Mouse (Mus musculus) embryonic stem cell, embryonic (primary cell): Measurements from ENCODE around the gene Fads3.

Experiments used
- CTCF ChIA-PET, 4 experiments: fragments of 300-600 bp in 2 of 4; fragments of 350-600 bp in 2 of 4; sonication (Branson Sonifier 250); formaldehyde crosslinking; loops; one replicate each; lab custom pipeline; 2022; ENCODE audit warnings: inconsistent platforms in 2 of 4; lab: Charles Lee
- POLR2A ChIA-PET, 4 experiments: fragments of 300-600 bp in 2 of 4; fragments of 350-600 bp in 2 of 4; sonication (Branson Sonifier 250); formaldehyde crosslinking; loops; one replicate each; lab custom pipeline; 2022; ENCODE audit warnings: antibody characterized with exemption in 4 of 4, inconsistent platforms in 1 of 4; lab: Charles Lee

Gene Fads3

GRCm38 (mm10) chr19:10037534-10037933, 3.8 kb upstream of the Fads3 start:
- CTCF ChIA-PET = interaction anchor here in 1 of 4 experiments (0.7 to 6.1 kb wide), 2 partner anchors 46 to 162 kb away, joined by 3 to 49 read pairs; no protein-coding TSS in a partner anchor
- POLR2A ChIA-PET = interaction anchor here in 2 of 4 experiments (0.5 to 1.4 kb wide), 4 partner anchors 9 to 160 kb away, joined by 3 to 4 read pairs (median 4); no protein-coding TSS in a partner anchor

DNA sequence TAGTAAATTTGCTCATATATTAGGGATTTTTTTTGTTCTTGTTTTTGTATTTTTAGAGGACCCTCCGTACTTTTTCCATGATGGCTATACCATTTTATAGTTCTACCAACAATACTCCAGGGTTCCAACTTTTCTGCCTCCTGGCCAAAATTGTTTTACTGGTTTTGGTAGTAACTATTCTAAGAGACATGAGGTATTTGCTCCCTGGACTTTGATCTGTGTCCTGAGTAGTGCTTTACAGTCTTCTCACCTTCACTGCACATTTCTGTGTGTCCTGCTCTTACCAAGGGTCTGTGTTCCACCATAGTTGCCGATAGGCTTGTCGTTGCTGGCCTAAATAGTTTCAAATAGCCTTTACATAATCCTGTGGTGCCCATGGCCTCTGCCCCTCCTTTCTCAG, 3.0 kb upstream of the Fads3 start:
- ChIA-PET CTCF (interaction anchor here (0.6 to 1.8 kb wide), 15 partner anchors 16 to 220 kb away, joined by 3 to 9 read pairs (median 4); partner anchors contain the start of gene Fads2 (in 1 of the 4)), POLR2A (interaction anchor here in 3 of 4 experiments (0.6 to 1.8 kb wide), 11 partner anchors 8 to 160 kb away, joined by 3 to 9 read pairs (median 3); no protein-coding TSS in a partner anchor)

DNA sequence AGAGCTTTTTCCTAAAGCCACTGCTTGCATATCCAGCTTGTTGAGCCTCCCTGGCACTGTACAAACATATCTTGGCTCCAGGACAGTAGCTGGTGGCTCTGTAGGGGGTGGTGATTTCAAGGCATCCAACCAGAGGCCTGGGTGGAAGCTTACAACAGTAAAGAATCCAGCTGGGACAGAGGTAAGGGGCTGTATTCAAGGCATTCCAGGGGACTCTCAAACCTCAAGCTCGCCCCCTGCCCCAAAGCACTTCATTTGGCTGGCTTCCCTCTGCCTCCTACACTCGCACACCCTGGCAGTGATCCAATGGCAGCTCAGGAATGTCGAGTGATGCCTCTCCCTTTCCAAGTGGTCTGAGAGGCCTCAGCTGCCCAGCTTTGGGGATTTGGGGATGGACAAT, 2.5 kb upstream of the Fads3 start:
- ChIA-PET POLR2A (interaction anchor here (0.6 to 1.8 kb wide), 12 partner anchors 9 to 934 kb away, joined by 3 to 9 read pairs (median 4); no protein-coding TSS in a partner anchor), CTCF (interaction anchor here (0.5 to 1.8 kb wide), 23 partner anchors 16 to 1023 kb away, joined by 3 to 9 read pairs (median 5); partner anchors contain the start of gene Fads2 (in 1 of the 4))

DNA sequence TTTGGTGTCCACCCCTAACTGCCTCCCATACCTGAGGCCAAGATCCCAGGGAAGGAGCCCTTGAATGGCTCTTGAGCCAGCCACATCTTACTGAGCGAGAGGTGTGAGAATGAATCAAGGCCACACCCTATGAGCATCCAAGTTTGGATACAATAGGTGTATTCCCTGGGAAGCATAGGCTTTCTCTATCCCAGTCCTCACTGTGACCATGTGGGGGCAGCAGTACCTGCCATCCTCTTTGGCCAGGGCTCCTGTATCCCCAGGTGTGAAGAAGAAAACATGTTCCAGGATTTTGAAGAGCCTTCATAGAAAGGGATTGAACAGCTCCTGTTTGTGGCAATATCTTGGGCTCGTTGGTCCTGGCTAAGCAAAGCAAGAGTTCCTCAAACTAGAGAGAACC, 1.8 kb upstream of the Fads3 start:
- CTCF ChIA-PET = interaction anchor here in 3 of 4 experiments (0.5 to 1.8 kb wide), 10 partner anchors 17 to 204 kb away, joined by 3 to 7 read pairs (median 4); no protein-coding TSS in a partner anchor

DNA sequence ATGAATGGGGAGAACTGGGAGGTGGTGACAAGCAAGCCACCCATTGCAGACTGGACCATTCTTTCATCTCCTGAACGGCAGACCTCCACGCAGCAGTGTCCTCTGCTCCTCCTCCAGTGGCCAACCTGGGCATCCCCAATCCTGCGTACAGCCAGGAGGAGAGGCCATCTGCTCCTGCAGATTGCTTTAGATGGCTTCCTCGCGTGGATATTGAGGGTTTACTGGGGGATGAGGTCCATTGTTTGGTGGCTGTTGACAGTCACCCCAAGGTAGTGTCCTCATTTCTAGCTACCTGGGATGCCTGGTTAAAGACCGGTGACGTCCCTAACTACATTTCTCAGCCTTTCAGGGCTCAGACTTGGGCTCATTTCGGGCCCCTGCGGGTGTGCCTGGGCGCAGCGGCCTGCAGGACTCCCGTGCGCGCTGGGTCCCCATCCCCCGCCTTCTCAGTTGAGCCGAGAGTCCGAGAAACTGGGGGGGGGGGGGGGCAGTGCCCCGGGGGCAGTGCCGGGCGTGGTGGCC, 442 bp upstream of the Fads3 start:
- POLR2A ChIA-PET = interaction anchor here in 1 of 4 experiments (1.0 kb wide), 1 partner anchor 20 kb away, joined by 3 read pairs; no protein-coding TSS in a partner anchor
- CTCF ChIA-PET = interaction anchor here in 2 of 4 experiments (0.7 to 1.2 kb wide), 3 partner anchors 56 to 149 kb away, joined by 3 to 13 read pairs (median 3); no protein-coding TSS in a partner anchor

More for the DNA sequence above, 1.8 kb upstream of the Fads3 start:
- POLR2A ChIA-PET = interaction anchor here in 2 of 4 experiments (0.9 to 1.8 kb wide), 6 partner anchors 9 to 180 kb away, joined by 3 to 9 read pairs (median 4); no protein-coding TSS in a partner anchor

- POLR2A ChIA-PET = interaction anchor here in 2 of 4 experiments (0.5 to 1.4 kb wide), 3 partner anchors 24 to 443 kb away, joined by 3 to 4 read pairs (median 4); no protein-coding TSS in a partner anchor
- CTCF ChIA-PET = interaction anchor here in 1 of 4 experiments (1.2 kb wide), 1 partner anchor 147 kb away, joined by 13 read pairs; no protein-coding TSS in a partner anchor
These were observed 863 bp downstream of the Fads3 start for GRCm38 (mm10) chr19:10042232-10042631.

DNA sequence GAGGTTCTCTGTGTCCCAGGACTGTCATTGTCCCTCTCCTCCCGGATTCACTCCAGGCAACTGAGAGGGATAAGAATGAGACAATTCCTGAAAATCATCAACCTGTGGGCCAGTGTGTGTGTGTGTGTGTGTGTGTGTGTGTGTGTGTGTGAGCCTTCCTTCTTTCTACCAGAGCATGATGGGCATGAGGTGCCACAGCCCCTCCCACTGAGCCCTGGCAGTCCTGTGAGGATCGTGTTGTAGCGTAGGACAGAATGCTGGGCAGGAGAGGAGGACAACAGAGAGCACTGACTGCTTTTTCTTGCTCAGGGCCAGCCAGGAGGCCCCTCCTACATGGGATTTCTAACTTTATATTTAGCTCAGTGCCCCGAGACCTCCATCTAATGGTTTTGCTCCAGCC, 1.4 kb downstream of the Fads3 start:
- POLR2A ChIA-PET = interaction anchor here in 2 of 4 experiments (0.7 to 1.4 kb wide), 4 partner anchors 10 to 208 kb away, joined by 3 to 4 read pairs (median 4); partner anchors contain the start of gene Incenp (in 1 of the 2)
- CTCF ChIA-PET = interaction anchor here in 2 of 4 experiments (0.7 to 1.3 kb wide), 4 partner anchors 16 to 54 kb away, joined by 3 to 4 read pairs (median 3); no protein-coding TSS in a partner anchor

DNA sequence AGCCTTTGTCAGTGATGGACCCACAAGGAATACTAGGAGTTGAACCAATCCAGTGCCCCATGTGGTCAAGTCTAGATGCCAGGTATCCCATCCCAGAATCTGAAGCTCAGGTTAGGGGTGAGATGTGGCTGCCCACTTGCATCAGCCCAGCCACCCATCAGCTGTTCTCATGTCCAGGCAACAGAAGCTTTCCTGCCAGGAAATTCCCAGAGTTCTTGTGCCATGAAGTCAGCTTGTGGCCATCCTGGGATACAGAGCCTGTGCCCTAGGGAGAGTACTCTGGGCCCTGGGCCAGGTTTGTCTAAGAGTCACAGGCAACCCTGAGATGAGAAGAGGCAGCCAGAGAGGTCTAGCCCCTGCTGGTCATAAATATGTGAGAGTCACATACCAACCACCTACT, 2.3 kb downstream of the Fads3 start:
- POLR2A ChIA-PET = interaction anchor here in 3 of 4 experiments (0.6 to 1.7 kb wide), 6 partner anchors 9 to 207 kb away, joined by 3 to 4 read pairs (median 4); partner anchors contain the start of gene Incenp (in 1 of the 3)
- CTCF ChIA-PET = interaction anchor here in 3 of 4 experiments (0.6 to 1.3 kb wide), 6 partner anchors 15 to 189 kb away, joined by 3 to 6 read pairs (median 4); no protein-coding TSS in a partner anchor

DNA sequence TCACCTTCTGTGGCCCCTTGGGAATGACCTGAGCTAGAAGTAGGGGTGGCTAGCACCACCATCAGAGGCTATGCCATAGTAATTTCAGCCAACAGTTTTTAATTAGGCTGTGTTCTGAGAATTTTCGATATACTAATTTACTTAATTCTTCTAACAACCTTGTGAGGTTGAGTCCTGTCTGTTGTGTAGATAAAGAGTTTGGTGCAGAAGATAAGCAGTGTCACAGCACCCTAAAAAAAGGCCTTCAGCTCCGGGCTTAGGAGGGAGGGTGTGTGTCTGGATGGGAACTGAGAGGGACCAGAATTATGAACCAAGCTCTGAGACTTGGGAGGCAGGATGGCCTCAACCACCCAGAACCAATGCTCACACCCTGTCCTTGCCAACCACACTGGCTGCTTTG, 4.3 kb downstream of the Fads3 start:
- ChIA-PET CTCF (interaction anchor here in 3 of 4 experiments (0.7 to 1.6 kb wide), 3 partner anchors 14 to 54 kb away, joined by 3 to 4 read pairs (median 3); no protein-coding TSS in a partner anchor), POLR2A (interaction anchor here in 2 of 4 experiments (0.6 to 0.7 kb wide), 2 partner anchors 19 to 32 kb away, joined by 3 to 6 read pairs; no protein-coding TSS in a partner anchor)

GRCm38 (mm10) chr19:10046346-10046745, 5.0 kb downstream of the Fads3 start:
- ChIA-PET POLR2A (no interaction called here), CTCF (interaction anchor here in 2 of 4 experiments (0.6 to 1.6 kb wide), 2 partner anchors 55 to 454 kb away, joined by 3 to 4 read pairs; no protein-coding TSS in a partner anchor)

GRCm38 (mm10) chr19:10046983-10047382, 5.6 kb downstream of the Fads3 start:
- CTCF ChIA-PET = interaction anchor here in 1 of 4 experiments (1.6 kb wide), 1 partner anchor 55 kb away, joined by 4 read pairs; no protein-coding TSS in a partner anchor
- POLR2A ChIA-PET = interaction anchor here in 1 of 4 experiments (0.6 kb wide), 1 partner anchor 22 kb away, joined by 5 read pairs; no protein-coding TSS in a partner anchor

GRCm38 (mm10) chr19:10049533-10049932, 8.2 kb downstream of the Fads3 start:
- POLR2A ChIA-PET = interaction anchor here in 2 of 4 experiments (0.8 to 1.2 kb wide), 5 partner anchors 10 to 79 kb away, joined by 3 to 4 read pairs (median 3); no protein-coding TSS in a partner anchor

DNA sequence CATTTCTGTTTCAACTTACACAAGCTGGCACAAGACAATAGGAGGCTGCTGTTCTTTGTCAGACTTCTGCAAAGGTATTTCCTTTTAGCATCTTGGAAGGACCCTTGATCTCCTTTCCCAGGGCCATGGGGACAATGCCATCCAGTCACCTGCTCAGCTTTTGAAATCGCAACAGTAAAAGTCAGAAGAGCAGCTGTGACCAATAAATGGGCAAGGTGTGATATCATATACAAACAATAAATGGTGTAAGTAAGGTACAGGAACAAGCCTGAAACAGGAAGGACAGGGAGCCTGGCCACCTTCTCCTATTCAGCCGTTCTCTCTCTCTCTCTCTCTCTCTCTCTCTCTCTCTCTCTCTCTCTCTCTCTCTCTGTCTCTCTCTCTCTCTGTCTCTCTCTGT, 9.1 kb downstream of the Fads3 start:
- CTCF ChIA-PET = interaction anchor here in 2 of 4 experiments (0.7 kb wide), 2 partner anchors 32 to 285 kb away, joined by 3 read pairs; no protein-coding TSS in a partner anchor
- POLR2A ChIA-PET = interaction anchor here in 2 of 4 experiments (1.0 to 1.2 kb wide), 3 partner anchors 10 to 78 kb away, joined by 3 read pairs; no protein-coding TSS in a partner anchor

More at GRCm38 (mm10) chr19:10049533-10049932, 8.2 kb downstream of the Fads3 start:
- CTCF ChIA-PET = interaction anchor here (0.6 to 1.7 kb wide), 4 partner anchors 9 to 169 kb away, joined by 3 to 6 read pairs (median 5); no protein-coding TSS in a partner anchor

- CTCF ChIA-PET = interaction anchor here in 1 of 4 experiments (1.0 kb wide), 1 partner anchor 206 kb away, joined by 3 read pairs; no protein-coding TSS in a partner anchor
- POLR2A ChIA-PET = interaction anchor here in 2 of 4 experiments (0.5 to 1.2 kb wide), 2 partner anchors 10 to 174 kb away, joined by 3 read pairs; no protein-coding TSS in a partner anchor
These were observed 11.3 kb downstream of the Fads3 start for GRCm38 (mm10) chr19:10052698-10053097.

DNA sequence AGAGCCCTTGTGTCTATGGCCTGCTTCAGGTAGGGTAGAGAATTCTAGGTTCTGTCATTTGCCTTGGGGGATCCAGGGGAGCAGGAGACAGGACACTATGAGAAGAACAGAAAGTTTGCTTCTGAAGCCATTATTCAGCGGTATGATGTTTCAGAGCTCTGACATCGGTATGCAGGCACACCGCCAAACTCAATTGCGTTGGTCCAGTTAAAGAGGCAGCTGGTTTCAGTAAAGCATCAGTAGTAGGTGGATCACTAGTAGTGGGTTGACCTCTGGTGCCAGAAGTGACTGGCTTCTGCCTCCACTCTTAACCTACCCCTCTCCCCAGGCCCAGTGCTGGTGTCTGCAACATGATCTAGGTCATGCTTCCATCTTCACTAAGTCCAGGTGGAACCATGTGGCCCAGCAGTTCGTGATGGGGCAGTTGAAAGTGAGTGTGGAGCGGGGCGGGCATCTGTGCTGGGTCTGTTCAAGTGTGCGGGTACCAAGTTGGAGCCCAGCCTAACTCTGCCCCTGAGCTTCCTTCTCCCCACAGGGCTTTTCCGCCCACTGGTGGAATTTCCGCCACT, 12.4 kb downstream of the Fads3 start:
- CTCF ChIA-PET = interaction anchor here in 2 of 4 experiments (1.0 to 1.1 kb wide), 3 partner anchors 61 to 142 kb away, joined by 3 to 5 read pairs (median 3); no protein-coding TSS in a partner anchor
- POLR2A ChIA-PET = interaction anchor here in 1 of 4 experiments (1.0 kb wide), 1 partner anchor 150 kb away, joined by 3 read pairs; the partner anchor contains the start of genes Fen1 and Tmem258

DNA sequence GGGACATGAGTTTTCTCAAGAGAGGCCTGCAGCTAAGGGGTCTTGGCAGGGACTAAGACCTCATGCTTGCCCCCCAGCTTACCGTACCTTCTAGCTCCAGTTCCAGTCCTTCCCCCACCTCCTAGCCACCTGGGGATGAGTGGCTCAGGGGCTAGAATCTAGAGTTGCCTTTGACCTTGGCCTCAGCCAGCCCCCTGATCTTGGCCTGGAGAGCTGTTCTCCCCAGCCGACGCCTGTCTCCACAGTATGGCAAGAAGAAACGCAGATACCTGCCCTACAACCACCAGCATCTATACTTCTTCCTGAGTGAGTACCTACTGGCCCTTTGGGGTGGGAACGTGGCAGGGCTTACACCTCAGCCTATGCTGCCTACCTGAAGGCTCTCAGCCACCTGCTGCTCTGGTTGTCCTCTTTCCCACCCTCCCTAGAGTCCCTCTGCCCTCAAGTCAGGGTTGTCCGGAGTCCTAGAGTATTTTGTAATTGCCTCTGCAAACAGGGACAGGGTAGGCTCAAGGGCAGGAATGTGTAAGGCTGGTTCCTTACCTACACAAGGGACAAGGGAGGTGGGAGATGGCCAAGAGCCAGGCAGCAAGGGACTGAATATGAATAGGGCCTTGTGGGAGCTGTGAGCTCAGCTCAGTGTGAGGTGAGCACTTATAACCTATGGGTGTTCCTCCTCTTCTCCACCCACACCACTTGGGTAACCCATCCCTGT, 13.1 kb downstream of the Fads3 start:
- ChIA-PET CTCF (interaction anchor here in 3 of 4 experiments (0.5 to 1.1 kb wide), 4 partner anchors 62 to 471 kb away, joined by 3 to 5 read pairs (median 4); no protein-coding TSS in a partner anchor), POLR2A (interaction anchor here in 1 of 4 experiments (1.0 kb wide), 1 partner anchor 149 kb away, joined by 3 read pairs; the partner anchor contains the start of genes Fen1 and Tmem258)
